Mouse (Mus musculus) adrenal gland, adult 2 months (tissue): ENCODE results near the gene Ppp2r5e. TPM values are rescaled to one million over a fixed set of nuclear protein-coding genes. Genes with fewer than 3 reads are reported as not detected.

Experiments
- DNase-seq: peaks from one replicate; pipeline ENCODE4 v3.0.0; 2021
- polyA plus RNA-seq: library from polyadenylated mRNA; depleted of rRNA; stranded (reverse); fragments of >200 nt; gene quantifications from 2 replicates; pipeline ENCODE4 v1.2.3, GENCODE M21; 2012; rRNA removed
- total RNA-seq, 2 experiments: library from RNA; stranded (reverse); gene quantifications; 2 replicates each; pipeline ENCODE4 v1.2.3; 2021

Ppp2r5e gene
- total and polyA plus RNA-seq, 3 experiments, result 45.2 to 57.4 (median 50.3) TPM

GRCm38 (mm10) chr12:75429685-75430396 lies 166.2 kb downstream of the Ppp2r5e start:
- DNase-seq, result no peak

DNA sequence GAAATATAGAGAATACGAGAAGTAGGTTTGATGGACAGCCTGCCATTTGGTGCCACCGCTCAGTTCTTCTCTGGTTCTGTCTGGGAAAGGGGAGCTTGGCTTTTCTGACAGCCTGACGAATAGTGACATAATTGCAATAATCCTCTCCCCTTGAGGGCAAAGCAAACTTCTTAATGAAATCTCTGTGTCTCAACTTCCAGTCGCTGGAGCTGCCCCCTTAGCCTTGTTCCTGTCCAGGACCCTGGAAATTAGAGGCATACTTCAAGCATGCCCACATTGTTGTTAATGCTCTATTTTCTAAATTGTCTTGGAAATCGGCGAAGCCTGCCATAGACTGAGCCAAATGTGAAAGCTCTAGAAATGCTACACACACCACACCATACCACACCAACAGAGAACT lies 167.3 kb downstream of the Ppp2r5e start:
- DNase-seq, result no peak

GRCm38 (mm10) chr12:75425882-75426281 lies 170.2 kb downstream of the Ppp2r5e start:
- no peak for DNase-seq

DNA sequence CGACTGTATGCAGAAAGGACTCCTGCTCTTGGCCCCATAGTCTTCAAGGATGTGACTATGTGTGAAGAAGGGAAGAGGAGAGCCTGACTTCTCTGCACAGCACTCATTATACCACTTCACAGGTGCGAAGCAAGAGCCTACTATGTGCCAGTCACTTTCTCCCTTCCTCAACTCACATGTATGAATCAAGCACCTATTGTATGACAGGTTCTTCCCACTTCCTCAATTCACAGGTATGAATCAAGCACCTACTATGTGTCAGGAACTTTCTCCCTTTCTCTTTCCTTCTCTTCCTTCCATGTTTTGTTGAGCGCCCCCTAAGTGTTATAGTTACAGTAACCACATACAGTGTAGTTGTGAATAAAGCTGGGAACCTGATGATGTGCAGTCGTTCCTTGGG lies 171.2 kb downstream of the Ppp2r5e start:
- DNase-seq, result no peak

DNA sequence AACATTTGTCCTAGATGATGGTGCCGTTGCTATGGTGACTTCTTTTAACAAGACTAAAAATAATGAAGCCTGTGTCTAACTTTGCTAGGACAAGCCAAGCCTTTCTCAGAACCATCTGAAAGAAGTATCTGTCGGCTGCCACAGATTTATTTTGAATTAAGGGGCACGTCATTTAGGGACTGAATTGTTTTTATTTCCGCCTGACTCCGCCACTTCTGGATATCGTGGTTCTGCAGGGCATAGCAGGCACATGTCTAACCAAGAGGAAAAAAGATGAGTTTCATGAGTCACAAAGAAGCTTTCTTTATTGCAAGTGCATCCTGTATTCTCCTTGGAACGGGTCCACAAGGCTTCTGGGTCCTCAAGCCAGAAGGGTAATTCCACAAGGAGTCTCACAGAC lies 171.7 kb downstream of the Ppp2r5e start:
- no peak for DNase-seq

DNA sequence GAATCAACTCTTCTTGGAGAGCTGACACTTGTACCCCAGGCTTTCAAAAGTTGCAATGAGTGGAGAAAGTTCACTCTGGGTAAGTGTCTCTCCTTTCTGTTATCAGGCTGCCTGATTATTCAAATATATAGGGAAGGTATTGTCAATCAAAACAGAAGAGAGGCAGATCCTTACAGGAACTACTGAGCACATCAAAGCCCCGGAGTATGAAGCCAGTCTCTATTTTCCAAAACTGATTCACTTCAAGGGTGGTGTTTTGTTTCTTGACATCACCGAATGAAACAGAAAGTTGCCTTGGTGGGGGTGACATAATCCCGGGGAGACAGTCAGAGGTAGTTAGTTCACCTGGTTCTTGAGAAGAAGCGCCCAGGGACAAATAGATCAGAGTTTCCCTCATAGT lies 179.4 kb downstream of the Ppp2r5e start, which contains the start of gene Gphb5:
Gene Gphb5 (minus strand): TSS at position 101 of the 400 bp plus-strand sequence.
- DNase-seq, result no peak

- no peak for DNase-seq
Measured at GRCm38 (mm10) chr12:75414991-75415390, 181.1 kb downstream of the Ppp2r5e start.

DNA sequence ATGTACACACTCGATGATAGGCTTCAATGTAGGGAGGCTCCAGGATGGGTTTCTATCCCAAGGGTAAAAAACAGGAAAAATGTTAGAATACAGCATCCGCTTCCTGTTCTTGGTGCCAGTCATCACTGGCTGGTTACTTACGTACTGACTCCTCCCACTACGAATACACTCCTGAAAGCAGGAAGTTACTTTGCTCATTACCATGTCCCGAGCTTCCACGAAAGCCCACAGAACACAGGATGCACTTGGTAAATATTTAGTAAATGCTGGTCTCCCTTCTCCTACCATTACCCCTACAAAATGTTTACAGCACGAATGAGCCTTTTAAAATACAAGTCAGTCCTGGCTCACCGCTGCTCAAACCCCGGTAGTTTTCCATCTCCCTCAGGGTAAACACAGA lies 183.1 kb downstream of the Ppp2r5e start:
- no peak for DNase-seq

Other genes starting within 250 kb of the Ppp2r5e start
- not detected for gene Gphb5, start 179.5 kb downstream of the Ppp2r5e start, total RNA-seq
- gene Gphb5, start 179.5 kb downstream of the Ppp2r5e start, polyA plus RNA-seq, result not detected in 2 replicates
- 1 to 10 TPM; 3.2 to 4.9 TPM for gene Wdr89, start 73.3 kb upstream of the Ppp2r5e start, total RNA-seq
- gene Wdr89, start 73.3 kb upstream of the Ppp2r5e start, polyA plus RNA-seq, result 1.5 and 2.0 TPM in 2 replicates
- 100 to 1,000 TPM; 141 to 178 TPM for gene Sgpp1, start 139.5 kb upstream of the Ppp2r5e start, total RNA-seq
- gene Sgpp1, start 139.5 kb upstream of the Ppp2r5e start, polyA plus RNA-seq, result 143 and 152 TPM in 2 replicates
- 10 to 100 TPM; 44.3 to 45.1 TPM for gene Syne2, start 221.9 kb upstream of the Ppp2r5e start, total RNA-seq
- gene Syne2, start 221.9 kb upstream of the Ppp2r5e start, polyA plus RNA-seq, result 19.1 and 19.5 TPM in 2 replicates